Mouse (Mus musculus) G1E (cell line): ENCODE results near the gene Cby1.

Source experiments
- CTCF ChIP-seq: IDR thresholded peaks from 2 replicates; pipeline ENCODE4 v1.5.1; 2012; ENCODE audit warnings: low read depth, low read length, inconsistent platforms, mixed read lengths
- GATA1 ChIP-seq: IDR thresholded peaks from 2 replicates; pipeline ENCODE4 v1.6.1; 2012; ENCODE audit warnings: borderline replicate concordance, low read length, inconsistent platforms, mixed read lengths
- GATA2 ChIP-seq: IDR thresholded peaks from 2 replicates; pipeline ENCODE4 v1.6.1; 2012; ENCODE audit warnings: low read depth, low read length, inconsistent platforms, borderline replicate concordance
- POLR2AphosphoS5 ChIP-seq: IDR thresholded peaks from 2 replicates; pipeline ENCODE4 v1.6.1; 2012; ENCODE audit warnings: low read depth, low read length, inconsistent platforms; ENCODE audit not compliant: insufficient replicate concordance
- TAL1 ChIP-seq: conservative IDR thresholded peaks from 2 replicates; pipeline ENCODE4 v1.6.1; 2012; ENCODE audit warnings: low read depth, low read length, inconsistent platforms, mixed read lengths

GRCm38 (mm10) chr15:79615501-79615900 lies 43.5 kb upstream of the Cby1 start:
- no peak for TF ChIP-seq CTCF
- no peak for TF ChIP-seq GATA1
- TF ChIP-seq POLR2AphosphoS5, result no peak
- no peak for TF ChIP-seq GATA2
- no peak for TF ChIP-seq TAL1
